Mouse (Mus musculus): ENCODE results near the gene Impdh2. TPM values are rescaled to one million over a fixed set of nuclear protein-coding genes. Genes with fewer than 3 reads are reported as not detected.

The Impdh2 gene
- 52.1 TPM for polyA plus RNA-seq (2014; fragmentation: Illumina TruSeq; extraction: RNeasy Lipid Tissue Mini Kit (QIAGEN cat#74804))

DNA sequence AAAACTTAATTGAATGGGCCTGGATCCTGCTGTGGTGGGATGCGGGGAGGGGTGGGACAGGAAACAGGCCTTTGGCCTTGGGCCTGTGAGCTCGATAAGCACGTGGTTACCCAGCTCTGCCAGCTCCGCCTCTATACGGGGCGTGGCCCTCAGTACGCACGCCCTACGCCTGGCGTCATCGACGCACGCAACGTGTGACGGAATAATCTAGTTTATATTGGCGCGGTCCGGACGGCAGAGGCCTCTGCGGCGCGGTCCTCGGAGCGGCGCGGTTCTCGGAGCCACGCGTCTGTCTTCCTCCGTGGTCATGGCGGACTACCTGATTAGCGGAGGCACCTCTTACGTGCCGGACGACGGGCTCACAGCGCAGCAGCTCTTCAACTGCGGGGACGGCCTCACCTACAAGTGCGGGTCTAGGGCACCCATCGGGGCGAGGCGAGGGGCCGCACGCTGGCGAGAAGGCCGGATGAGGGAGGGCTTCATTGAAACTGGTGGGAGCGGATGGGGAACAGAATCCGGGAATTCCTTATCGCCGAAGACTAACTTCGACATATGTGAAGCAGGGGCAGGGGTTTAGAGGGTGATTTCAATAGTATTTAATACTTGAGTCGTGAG, at the start of gene Impdh2:
Impdh2 (plus strand) TSS at position 60 of the 615 bp plus-strand sequence.

DNA sequence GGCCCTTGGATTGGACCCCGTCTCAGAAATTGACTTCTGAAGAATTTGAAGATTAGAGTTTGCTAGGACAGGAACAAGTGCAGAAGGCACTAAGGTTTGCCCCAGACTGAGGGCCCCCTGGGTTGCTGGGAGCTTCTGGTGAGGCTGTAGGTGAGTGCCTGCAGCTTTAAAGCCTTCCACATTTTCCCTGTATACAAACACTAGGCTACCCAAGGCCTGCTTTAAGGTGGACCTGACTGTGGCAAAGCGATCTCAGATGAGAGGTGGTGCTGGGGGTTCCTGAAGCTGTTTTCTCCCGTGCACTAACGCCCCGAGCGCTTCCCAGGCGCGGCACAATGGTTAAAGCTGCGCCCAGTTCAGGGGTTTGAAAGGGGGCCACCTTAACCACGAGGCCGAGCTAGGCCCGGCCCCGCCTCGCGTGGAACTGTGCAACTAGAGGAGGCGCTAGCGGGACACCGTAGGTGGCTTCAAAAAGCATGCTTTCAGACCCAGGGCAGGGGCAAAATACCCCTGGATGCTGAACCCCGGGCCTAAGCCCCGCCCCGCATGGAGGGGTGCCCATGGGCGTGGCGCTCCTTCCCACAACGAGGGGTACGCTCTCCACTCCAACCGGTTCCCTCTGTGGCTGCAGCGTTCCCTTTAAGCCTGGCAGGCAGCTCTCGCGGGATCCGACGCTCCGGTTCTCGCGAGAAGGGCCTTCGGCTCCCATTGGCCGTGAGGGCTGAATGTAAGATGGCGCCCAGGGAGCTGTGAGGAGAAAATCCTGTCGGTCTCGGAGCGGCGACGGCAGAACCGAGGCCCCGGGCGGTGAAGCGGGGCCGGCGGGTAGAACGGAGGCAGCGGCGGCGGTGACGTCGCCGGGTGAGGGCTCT, 43.5 kb upstream of the Impdh2 start, which contains the start of gene Qrich1:
Qrich1 (plus strand) TSS at position 427 of the 872 bp plus-strand sequence.

DNA sequence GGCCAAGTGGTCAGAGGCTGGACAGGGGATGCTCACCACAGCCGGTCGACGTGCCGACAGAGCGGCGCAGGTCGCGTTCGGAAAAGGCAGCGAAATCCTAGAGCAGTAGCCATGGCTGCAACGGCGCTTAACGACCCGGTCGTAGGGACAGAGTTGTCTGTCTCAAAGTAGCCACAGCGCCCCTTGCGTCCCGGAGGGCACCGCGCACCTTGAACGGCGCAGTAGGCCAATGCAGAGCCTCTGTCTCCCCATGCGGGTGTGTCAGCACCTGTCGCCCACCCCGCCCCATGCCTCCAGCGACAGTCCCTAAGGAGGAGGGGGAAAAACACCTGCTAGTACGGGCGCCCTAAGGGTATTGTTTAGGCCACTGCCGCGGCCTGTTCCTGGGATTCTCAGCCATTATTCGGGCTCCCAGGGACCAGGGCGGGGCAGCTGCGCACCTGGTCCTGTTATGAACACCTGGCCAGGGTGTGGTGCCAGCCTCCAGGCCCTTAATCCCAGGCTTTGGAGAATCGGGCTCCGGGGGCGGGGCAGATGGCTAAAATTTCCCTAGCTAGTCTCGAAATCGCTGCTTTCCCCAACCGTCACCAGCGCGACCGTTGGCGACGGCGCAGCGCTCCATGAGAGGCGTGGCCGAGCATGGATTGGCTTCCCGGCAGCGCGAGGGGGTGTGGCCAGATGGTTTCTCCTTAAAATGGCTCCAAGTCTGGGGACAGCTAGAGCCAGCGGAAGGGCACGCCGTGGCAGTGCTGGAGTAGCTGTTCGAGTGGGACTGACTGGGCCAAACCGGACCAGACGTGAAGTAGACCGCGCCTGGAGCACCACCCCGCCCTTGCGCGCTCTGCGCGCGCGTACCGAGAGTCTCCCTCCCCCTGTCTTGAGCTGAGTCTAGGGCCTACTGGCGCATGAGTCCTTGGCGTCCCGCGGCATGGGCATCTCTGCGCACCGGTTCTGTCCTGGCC, 7.0 kb downstream of the Impdh2 start, which contains the start of gene Ndufaf3:
Ndufaf3 (minus strand) TSS at position 620 of the 962 bp plus-strand sequence.

DNA sequence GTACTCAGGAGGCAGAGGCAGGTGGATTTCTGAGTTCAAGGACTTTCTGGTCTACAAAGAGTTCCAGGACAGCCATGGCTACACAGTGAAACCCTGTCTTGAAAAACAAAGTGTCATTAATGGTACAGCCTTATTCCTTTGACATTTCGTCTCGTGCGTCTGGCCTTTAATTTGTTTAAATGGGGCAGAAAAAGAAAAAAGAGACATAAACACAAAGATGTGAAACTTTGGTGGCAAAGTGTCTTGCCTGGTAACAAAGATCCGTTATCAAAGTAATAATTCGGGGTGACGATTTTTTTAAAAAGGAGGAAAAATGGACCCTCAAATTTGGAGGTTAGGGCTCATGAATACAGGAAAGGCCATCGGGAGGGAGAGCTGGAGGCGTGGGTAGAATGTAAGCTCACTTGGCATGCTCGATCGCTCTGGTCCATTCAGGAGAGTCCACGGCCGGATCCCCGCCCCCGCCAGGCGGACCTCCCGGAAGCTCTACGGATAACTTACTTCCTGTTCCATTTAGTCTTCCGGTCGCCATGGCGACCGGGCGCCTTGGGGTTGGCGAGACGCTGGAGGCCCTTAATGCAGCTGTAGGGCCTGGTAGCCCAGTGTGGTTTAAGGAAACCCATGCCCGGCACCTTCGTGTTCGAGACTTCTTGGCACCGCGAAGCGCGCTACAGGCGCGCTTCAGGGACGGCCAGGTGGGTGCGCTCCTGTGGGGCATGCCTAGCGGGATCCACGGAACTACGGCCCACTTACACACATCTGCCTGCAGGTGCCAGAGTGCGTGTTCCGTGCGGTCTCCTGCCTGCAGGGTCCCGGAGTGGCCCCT, 9.5 kb downstream of the Impdh2 start, which contains the start of gene Dalrd3:
Dalrd3 (plus strand) TSS at position 506 of the 826 bp plus-strand sequence.

DNA sequence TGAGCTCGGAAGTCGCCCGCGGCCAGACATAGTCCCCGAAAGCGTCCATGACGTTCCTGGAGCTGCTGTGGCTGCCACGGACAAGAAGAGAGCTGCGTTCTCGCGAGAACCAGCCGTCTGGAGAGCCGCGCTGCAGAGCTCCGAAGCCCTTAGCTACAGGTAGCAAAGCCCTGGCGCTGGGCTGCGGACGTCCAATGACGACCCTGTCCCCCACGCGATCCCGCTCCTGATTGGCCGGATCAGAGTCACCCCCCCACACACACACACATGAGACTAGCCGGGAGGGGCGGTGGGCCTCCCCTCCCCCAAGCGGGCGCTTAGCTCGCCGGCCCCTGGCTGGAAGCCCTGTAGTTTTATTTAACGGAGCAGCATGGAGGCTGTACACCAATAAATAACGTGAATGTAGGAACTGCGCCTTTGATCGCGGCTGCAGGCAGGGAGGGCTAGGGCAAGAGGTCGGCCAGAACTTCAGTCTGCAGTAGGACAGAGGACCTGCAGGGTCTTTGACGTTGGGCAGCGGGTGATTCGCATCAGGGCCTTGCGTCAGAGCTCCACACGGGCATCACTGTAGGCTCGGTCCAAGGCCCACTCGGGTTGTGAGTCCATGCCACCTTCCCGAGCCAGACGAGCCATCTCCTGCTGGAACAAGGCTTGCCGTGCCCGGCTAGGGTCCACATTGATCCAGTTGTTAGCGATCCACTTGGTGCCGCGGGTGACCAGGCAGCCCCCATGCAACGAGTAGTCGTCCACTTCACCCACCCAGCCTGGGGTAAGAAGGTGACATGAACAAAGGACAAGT, 18.7 kb downstream of the Impdh2 start, which contains the start of gene Wdr6:
Wdr6 (minus strand) TSS at position 195 of the 799 bp plus-strand sequence.

DNA sequence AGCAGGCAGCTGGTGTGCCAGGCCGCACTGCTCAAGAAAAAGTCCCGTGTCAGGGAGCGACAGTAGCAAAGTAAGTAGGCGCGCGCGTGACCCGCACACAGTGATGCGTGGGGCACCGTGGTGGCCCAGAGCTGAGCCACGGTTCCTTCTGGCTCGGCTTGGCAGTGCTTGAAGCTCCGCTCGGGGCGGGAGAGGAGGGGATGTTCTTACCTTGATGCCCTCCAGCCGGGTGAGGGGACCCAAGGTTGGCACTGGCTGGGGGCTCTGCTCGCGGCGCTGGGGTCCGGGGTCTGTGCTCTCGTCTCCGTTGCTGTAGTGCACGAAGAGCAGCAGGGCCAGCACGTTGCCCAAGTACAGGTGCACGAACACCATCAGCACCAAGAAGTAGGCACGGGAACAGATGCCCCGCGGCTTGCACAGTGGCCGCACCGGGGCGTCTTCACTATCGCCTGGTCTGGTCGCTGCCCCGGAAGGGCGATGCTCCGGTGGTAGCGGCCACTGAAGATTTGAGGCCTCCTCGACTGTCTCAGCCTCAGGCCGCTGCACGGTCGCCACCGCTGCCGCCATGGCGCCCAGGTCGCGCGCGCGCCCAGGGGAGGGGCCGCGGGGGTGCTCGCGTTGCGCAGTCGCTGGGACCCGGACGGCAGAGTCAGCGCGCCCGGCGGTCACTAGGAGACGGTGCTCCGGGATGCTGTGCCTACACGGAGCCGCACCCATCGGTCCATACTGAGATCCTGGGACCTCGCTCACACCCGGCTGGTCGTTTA, 37.1 kb downstream of the Impdh2 start, which contains the start of gene P4htm:
P4htm (minus strand) TSS at position 670 of the 767 bp plus-strand sequence.

Other genes starting within 250 kb of the Impdh2 start
- gene Gpx1, start 221.4 kb upstream of the Impdh2 start, polyA plus RNA-seq (2014; fragmentation: Illumina TruSeq; extraction: RNeasy Lipid Tissue Mini Kit (QIAGEN cat#74804)) = 8.7 TPM
- 50.8 TPM for gene Usp4, start 212.4 kb upstream of the Impdh2 start, polyA plus RNA-seq (2014; fragmentation: Illumina TruSeq; extraction: RNeasy Lipid Tissue Mini Kit (QIAGEN cat#74804))
- 0.91 TPM for gene 1700102P08Rik, start 167.5 kb upstream of the Impdh2 start, polyA plus RNA-seq (2014; fragmentation: Illumina TruSeq; extraction: RNeasy Lipid Tissue Mini Kit (QIAGEN cat#74804))
- 0.20 TPM for gene Ccdc36, start 131.8 kb upstream of the Impdh2 start, polyA plus RNA-seq (2014; fragmentation: Illumina TruSeq; extraction: RNeasy Lipid Tissue Mini Kit (QIAGEN cat#74804))
- gene BC048562, start 123.8 kb upstream of the Impdh2 start, polyA plus RNA-seq (2014; fragmentation: Illumina TruSeq; extraction: RNeasy Lipid Tissue Mini Kit (QIAGEN cat#74804)) = not detected
- gene Ccdc71, start 99.8 kb upstream of the Impdh2 start, polyA plus RNA-seq (2014; fragmentation: Illumina TruSeq; extraction: RNeasy Lipid Tissue Mini Kit (QIAGEN cat#74804)) = 4.3 TPM
- gene Klhdc8b, start 98.7 kb upstream of the Impdh2 start, polyA plus RNA-seq (2014; fragmentation: Illumina TruSeq; extraction: RNeasy Lipid Tissue Mini Kit (QIAGEN cat#74804)) = 0.66 TPM
- 5.2 TPM for gene Lamb2, start 80.5 kb upstream of the Impdh2 start, polyA plus RNA-seq (2014; fragmentation: Illumina TruSeq; extraction: RNeasy Lipid Tissue Mini Kit (QIAGEN cat#74804))
- 7.3 TPM for gene Usp19, start 69.7 kb upstream of the Impdh2 start, polyA plus RNA-seq (2014; fragmentation: Illumina TruSeq; extraction: RNeasy Lipid Tissue Mini Kit (QIAGEN cat#74804))
- 93.6 TPM for gene Qars, start 52.6 kb upstream of the Impdh2 start, polyA plus RNA-seq (2014; fragmentation: Illumina TruSeq; extraction: RNeasy Lipid Tissue Mini Kit (QIAGEN cat#74804))
- 63.5 TPM for gene Qrich1, start 43.5 kb upstream of the Impdh2 start, polyA plus RNA-seq (2014; fragmentation: Illumina TruSeq; extraction: RNeasy Lipid Tissue Mini Kit (QIAGEN cat#74804))
- 1.8 TPM for gene Ndufaf3, start 7.1 kb downstream of the Impdh2 start, polyA plus RNA-seq (2014; fragmentation: Illumina TruSeq; extraction: RNeasy Lipid Tissue Mini Kit (QIAGEN cat#74804))
- gene Dalrd3, start 9.6 kb downstream of the Impdh2 start, polyA plus RNA-seq (2014; fragmentation: Illumina TruSeq; extraction: RNeasy Lipid Tissue Mini Kit (QIAGEN cat#74804)) = 1.1 TPM
- 4.0 TPM for gene Wdr6, start 18.5 kb downstream of the Impdh2 start, polyA plus RNA-seq (2014; fragmentation: Illumina TruSeq; extraction: RNeasy Lipid Tissue Mini Kit (QIAGEN cat#74804))
- gene P4htm, start 37.4 kb downstream of the Impdh2 start, polyA plus RNA-seq (2014; fragmentation: Illumina TruSeq; extraction: RNeasy Lipid Tissue Mini Kit (QIAGEN cat#74804)) = 0.26 TPM
- gene Arih2, start 89.1 kb downstream of the Impdh2 start, polyA plus RNA-seq (2014; fragmentation: Illumina TruSeq; extraction: RNeasy Lipid Tissue Mini Kit (QIAGEN cat#74804)) = 45.3 TPM
- gene Slc25a20, start 101.8 kb downstream of the Impdh2 start, polyA plus RNA-seq (2014; fragmentation: Illumina TruSeq; extraction: RNeasy Lipid Tissue Mini Kit (QIAGEN cat#74804)) = 50.5 TPM
- 121 TPM for gene Prkar2a, start 129.0 kb downstream of the Impdh2 start, polyA plus RNA-seq (2014; fragmentation: Illumina TruSeq; extraction: RNeasy Lipid Tissue Mini Kit (QIAGEN cat#74804))
- gene Ip6k2, start 223.5 kb downstream of the Impdh2 start, polyA plus RNA-seq (2014; fragmentation: Illumina TruSeq; extraction: RNeasy Lipid Tissue Mini Kit (QIAGEN cat#74804)) = 184 TPM
- gene Nckipsd, start 248.1 kb downstream of the Impdh2 start, polyA plus RNA-seq (2014; fragmentation: Illumina TruSeq; extraction: RNeasy Lipid Tissue Mini Kit (QIAGEN cat#74804)) = 0.26 TPM

Measured in ovary, adult 10 weeks (tissue).